Mouse (Mus musculus) liver, embryonic 11.5 days (tissue): ENCODE data around the gene Fhl4. TPM values are rescaled to one million over a fixed set of nuclear protein-coding genes. Genes with fewer than 3 reads are reported as not detected.

ENCODE experiments used
- ATAC-seq: fragments of 200-750 bp; cut with Nextera tagmentation; replicated peaks from 2 replicates; pipeline ENCODE4 v1.8.0; 2017; ENCODE audit warnings: moderate number of reproducible peaks, mild to moderate bottlenecking, moderate TSS enrichment, moderate library complexity; ENCODE audit not compliant: low FRiP score
- DNase-seq: peaks from one replicate; pipeline ENCODE4 v3.0.0-alpha.2; 2017; ENCODE audit warnings: low spot score
- H3K27ac ChIP-seq: fragments of 300-500 bp; sonication (generic); 2 replicates; pipeline ENCODE4 v1.5.1; 2014; ENCODE audit warnings: mild to moderate bottlenecking, low read depth, low read length, control low read depth
- H3K27me3 ChIP-seq: fragments of 300-500 bp; sonication (generic); replicated peaks from 2 replicates; pipeline ENCODE4 v1.6.1; 2014; ENCODE audit warnings: low read length, mixed read lengths; ENCODE audit not compliant: control insufficient read depth, insufficient read depth
- H3K36me3 ChIP-seq: fragments of 300-500 bp; sonication (generic); 2 replicates; pipeline ENCODE4 v1.6.1; 2014; ENCODE audit warnings: mild to moderate bottlenecking, low read length, moderate library complexity, mixed read lengths; ENCODE audit not compliant: control insufficient read depth, insufficient read depth
- H3K4me1 ChIP-seq: fragments of 300-500 bp; sonication (generic); replicated peaks from 2 replicates; pipeline ENCODE4 v1.6.1; 2014; ENCODE audit warnings: low read length, mixed read lengths; ENCODE audit not compliant: control insufficient read depth, insufficient read depth
- H3K4me2 ChIP-seq: fragments of 300-500 bp; sonication (generic); 2 replicates; pipeline ENCODE4 v1.6.1; 2014; ENCODE audit warnings: mild to moderate bottlenecking, control low read depth, moderate library complexity
- H3K4me3 ChIP-seq: fragments of 300-500 bp; sonication (generic); 2 replicates; pipeline ENCODE4 v1.5.1; 2014; ENCODE audit warnings: low read depth, low read length, control low read depth
- H3K9ac ChIP-seq: fragments of 300-500 bp; sonication (generic); 2 replicates; pipeline ENCODE4 v1.6.1; 2014; ENCODE audit warnings: low read depth, low read length, control low read depth
- H3K9me3 ChIP-seq: fragments of 300-500 bp; sonication (generic); 2 replicates; pipeline ENCODE4 v1.6.1; 2016; ENCODE audit warnings: low read length, inconsistent platforms, mixed read lengths; ENCODE audit not compliant: control insufficient read depth
- WGBS: fragments of 180-500 bp; shearing (Covaris S2); extraction: QIAGEN DNeasy Blood & Tissue Kit; methylation state at CpG from one replicate; pipeline ENCODE4 v1.1.7; 2014; 5-methylcytosine and 5-hydroxymethylcytosine counted together
- polyA plus RNA-seq: library from polyadenylated mRNA; unstranded; fragments of >200 nt; fragmentation: Nextera tagmentation; extraction: Ambion mirVana; gene quantifications from 2 replicates; pipeline ENCODE4 v1.2.1, GENCODE M21; 2014

Fhl4 gene
- polyA plus RNA-seq, 1 experiment from 2014 or later, result 0.44 TPM

GRCm38 (mm10) chr10:85046585-85046984 lies 55.7 kb downstream of the Fhl4 start:
- Histone ChIP-seq H3K27me3 (no peaks in the 10 kb centered on the region), H3K9ac (no peak overlapping the region), H3K36me3 (no peaks in the 10 kb centered on the region), H3K9me3 (no peaks in the 10 kb centered on the region), H3K27ac (no peak overlapping the region), H3K4me1 (0 out of 2 replicates have a peak, but pooled peaks cover 2% of the 10 kb centered on the region), H3K4me2 (no peak overlapping the region), H3K4me3 (no peak overlapping the region)
- ATAC-seq, result no peak
- WGBS, result 32% methylated on average over 5 of the region's 5 CpGs
- no peak for DNase-seq

Other genes starting within 250 kb of the Fhl4 start
- 9.7 and 11.8 TPM in 2 replicates for gene Ric8b, start 184.9 kb downstream of the Fhl4 start, polyA plus RNA-seq
- gene Tmem263, start 132 bp upstream of the Fhl4 start, polyA plus RNA-seq, result 45.5 and 45.8 TPM in 2 replicates
- gene Mterf2, start 25.5 kb upstream of the Fhl4 start, polyA plus RNA-seq, result 14.9 and 16.2 TPM in 2 replicates
- gene Cry1, start 82.6 kb upstream of the Fhl4 start, polyA plus RNA-seq, result 20.4 and 22.1 TPM in 2 replicates